Mouse (Mus musculus) heart, adult 2 months (tissue): ENCODE results near the gene Gm6803. TPM values are rescaled to one million over a fixed set of nuclear protein-coding genes. Genes with fewer than 3 reads are reported as not detected.

Experiments used
- polyA plus RNA-seq: library from polyadenylated mRNA; depleted of rRNA; stranded (reverse); fragments of >200 nt; gene quantifications from 2 replicates; pipeline ENCODE4 v1.2.3, GENCODE M21; 2012; rRNA removed
- total RNA-seq, 2 experiments: library from RNA; stranded (reverse); gene quantifications; 2 replicates each; pipeline ENCODE4 v1.2.3; 2021

Gm6803 gene
- total and polyA plus RNA-seq, 3 experiments: not detected

Other genes starting within 250 kb of the Gm6803 start
- not detected for gene Gm21319, start 243.0 kb downstream of the Gm6803 start, total RNA-seq
- gene Gm21319, start 243.0 kb downstream of the Gm6803 start, polyA plus RNA-seq: not detected in 2 replicates
- gene Gm21936, start 223.3 kb downstream of the Gm6803 start, total RNA-seq: not detected
- gene Gm21936, start 223.3 kb downstream of the Gm6803 start, polyA plus RNA-seq: not detected in 2 replicates
- gene BB287469, start 202.2 kb downstream of the Gm6803 start, total RNA-seq: not detected
- not detected in 2 replicates for gene BB287469, start 202.2 kb downstream of the Gm6803 start, polyA plus RNA-seq
- not detected for gene Gm2001, start 176.4 kb downstream of the Gm6803 start, total RNA-seq
- not detected in 2 replicates for gene Gm2001, start 176.4 kb downstream of the Gm6803 start, polyA plus RNA-seq
- not detected for gene Gm2016, start 144.7 kb downstream of the Gm6803 start, total RNA-seq
- not detected in 2 replicates for gene Gm2016, start 144.7 kb downstream of the Gm6803 start, polyA plus RNA-seq
- not detected for gene Gm2022, start 123.4 kb downstream of the Gm6803 start, total RNA-seq
- gene Gm2022, start 123.4 kb downstream of the Gm6803 start, polyA plus RNA-seq: not detected in 2 replicates
- gene Gm2035, start 98.9 kb downstream of the Gm6803 start, total RNA-seq: not detected
- not detected in 2 replicates for gene Gm2035, start 98.9 kb downstream of the Gm6803 start, polyA plus RNA-seq
- gene Gm2042, start 64.7 kb downstream of the Gm6803 start, total RNA-seq: not detected
- gene Gm2042, start 64.7 kb downstream of the Gm6803 start, polyA plus RNA-seq: not detected in 2 replicates
- gene Gm2075, start 6.9 kb downstream of the Gm6803 start, total RNA-seq: not detected
- not detected in 2 replicates for gene Gm2075, start 6.9 kb downstream of the Gm6803 start, polyA plus RNA-seq
- gene Gm2056, start 8.2 kb upstream of the Gm6803 start, total RNA-seq: not detected
- not detected in 2 replicates for gene Gm2056, start 8.2 kb upstream of the Gm6803 start, polyA plus RNA-seq
- gene Gm16368, start 64.9 kb upstream of the Gm6803 start, total RNA-seq: not detected
- not detected in 2 replicates for gene Gm16368, start 64.9 kb upstream of the Gm6803 start, polyA plus RNA-seq
- gene Gm10436, start 163.3 kb upstream of the Gm6803 start, total RNA-seq: not detected
- gene Gm10436, start 163.3 kb upstream of the Gm6803 start, polyA plus RNA-seq: not detected in 2 replicates
- gene Gm8332, start 231.3 kb upstream of the Gm6803 start, total RNA-seq: not detected
- gene Gm8332, start 231.3 kb upstream of the Gm6803 start, polyA plus RNA-seq: not detected in 2 replicates